10 mouse cellular contexts compared by ENCODE assay signal in the genomic region with DNA sequence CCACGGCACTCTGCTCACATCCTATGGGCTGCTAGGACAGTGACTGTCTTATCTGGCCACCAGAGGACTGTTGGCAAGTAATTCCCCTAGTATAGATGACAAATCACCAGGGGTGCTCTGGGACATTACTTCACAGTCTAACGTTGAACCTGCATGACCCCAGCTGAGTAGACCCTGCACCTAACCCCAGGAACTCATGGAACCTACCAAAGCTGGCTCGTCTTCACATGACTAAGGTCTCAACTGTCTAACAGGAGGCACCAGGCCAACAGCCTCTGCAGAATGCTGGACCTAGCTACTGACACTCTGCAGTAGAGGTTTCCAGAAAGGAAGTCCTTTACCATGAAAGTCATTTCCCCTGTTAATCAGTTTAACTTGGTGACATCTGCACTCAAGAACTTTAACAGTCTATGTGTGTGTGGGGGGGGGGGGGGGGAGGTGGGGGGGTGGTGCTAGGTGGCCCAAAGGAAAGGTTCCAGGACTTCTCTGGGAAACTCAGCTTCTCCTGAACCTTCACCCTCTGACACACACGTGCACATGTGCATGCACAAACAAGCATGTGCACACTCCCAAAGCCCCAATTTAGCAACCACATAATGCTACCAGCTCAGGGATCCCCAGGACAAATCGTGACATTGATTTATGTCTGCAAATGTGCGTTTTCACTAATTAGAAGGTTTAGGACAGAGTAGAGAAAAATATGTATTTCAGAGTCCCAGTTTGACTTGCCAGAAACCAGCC. TPM values are rescaled to one million over a fixed set of nuclear protein-coding genes. Genes with fewer than 3 reads are reported as not detected.
DNase-seq lines count a peak whose midpoint lies in the region; ATAC-seq and TF ChIP-seq lines count a peak whose summit lies in the region.
"Had no signal": no experiment of that assay in that cellular context is flagged by ENCODE, and none has a peak within 500 bp of the region (broad histone marks: within the 10 kb centered on the region; RNA-seq: fewer than 3 reads in every experiment).

No protein-coding gene starts in this region.

- no peak for TF ChIP-seq CTCF in kidney, postnatal 0 days (IDR thresholded peaks at IDR 0.05; ENCODE audit: low read depth)
- no peak for TF ChIP-seq CTCF in stomach, postnatal 0 days (IDR thresholded peaks at IDR 0.05; ENCODE audit: low read depth)

- no peak overlapping the region for H3K4me3 ChIP-seq in midbrain, embryonic 11.5 days (ENCODE audit: low read depth, low read length)
- H3K4me3 ChIP-seq in midbrain, embryonic 13.5 days (replicated peaks) = no peak overlapping the region
- H3K4me3 ChIP-seq in kidney, postnatal 0 days (replicated peaks; ENCODE audit: low read depth, low read length) = no peak overlapping the region
- H3K4me3 ChIP-seq in stomach, postnatal 0 days (ENCODE audit: low read depth, low read length) = no peak overlapping the region
- H3K4me3 ChIP-seq: neural tube, embryonic 12.5 days had no signal

- H3K4me1 ChIP-seq in midbrain, embryonic 11.5 days (ENCODE audit: control insufficient read depth, insufficient read depth, low read length) = no peaks in the 10 kb centered on the region
- H3K4me1 ChIP-seq in midbrain, embryonic 13.5 days (replicated peaks) = 0 out of 2 replicates have a peak, but pooled peaks cover 6% of the 10 kb centered on the region
- peaks cover 35% of the 10 kb centered on the region for H3K4me1 ChIP-seq in kidney, postnatal 0 days (replicated peaks; ENCODE audit: insufficient read depth, low read length)
- peaks cover 21% of the 10 kb centered on the region for H3K4me1 ChIP-seq in stomach, postnatal 0 days (replicated peaks; ENCODE audit: control insufficient read depth, insufficient read depth)

- H3K9me3 ChIP-seq in midbrain, embryonic 11.5 days (ENCODE audit: control insufficient read depth, low read length) = no peaks in the 10 kb centered on the region
- no peaks in the 10 kb centered on the region for H3K9me3 ChIP-seq in midbrain, embryonic 13.5 days
- no peaks in the 10 kb centered on the region for H3K9me3 ChIP-seq in kidney, postnatal 0 days (replicated peaks; ENCODE audit: low read length)
- no peaks in the 10 kb centered on the region for H3K9me3 ChIP-seq in stomach, postnatal 0 days (ENCODE audit: control insufficient read depth, low read length)
- H3K9me3 ChIP-seq: neural tube, embryonic 12.5 days had no signal

- no peak overlapping the region for H3K27ac ChIP-seq in midbrain, embryonic 11.5 days (ENCODE audit: low read depth, low read length)
- no peak overlapping the region for H3K27ac ChIP-seq in midbrain, embryonic 13.5 days
- H3K27ac ChIP-seq in kidney, postnatal 0 days = peak overlapping the region; percentile 70
- peak overlapping the region; percentile 67; the same call in 1 of the 2 replicates for H3K27ac ChIP-seq in stomach, postnatal 0 days (replicated peaks)
- H3K27ac ChIP-seq: macrophage; neural tube, embryonic 12.5 days had no signal

- no peak for ATAC-seq in midbrain, embryonic 11.5 days (ENCODE audit: low FRiP score)
- no peak for ATAC-seq in midbrain, embryonic 13.5 days
- ATAC-seq in kidney, postnatal 0 days (replicated peaks; ENCODE audit: low FRiP score, low read depth) = 0 out of 2 replicates have a peak, but pooled peaks have one; percentile 33
- ATAC-seq in stomach, postnatal 0 days (ENCODE audit: low FRiP score, low TSS enrichment) = no peak

- H3K36me3 ChIP-seq in midbrain, embryonic 11.5 days (ENCODE audit: control insufficient read depth, insufficient read depth, low read length) = no peaks in the 10 kb centered on the region
- no peaks in the 10 kb centered on the region for H3K36me3 ChIP-seq in midbrain, embryonic 13.5 days
- no peaks in the 10 kb centered on the region for H3K36me3 ChIP-seq in kidney, postnatal 0 days (ENCODE audit: insufficient read depth, low read length)
- H3K36me3 ChIP-seq in stomach, postnatal 0 days (ENCODE audit: control insufficient read depth, insufficient read depth, low read length) = no peaks in the 10 kb centered on the region
- H3K36me3 ChIP-seq: neural tube, embryonic 12.5 days had no signal

- DNase-seq in heart, adult 18-20 months = peak; percentile 63 to 70
- DNase-seq in heart, adult 8-10 months (ENCODE audit: low spot score) = no peak
- peak; percentile 69 for DNase-seq in midbrain, embryonic 11.5 days (ENCODE audit: low spot score, missing footprints)
- DNase-seq in kidney, postnatal 0 days (ENCODE audit: low spot score) = peak; percentile 55
- DNase-seq in stomach, postnatal 0 days (ENCODE audit: low spot score) = no peak
- no peak for DNase-seq in cerebellum, postnatal 36 days
- DNase-seq in left cerebral cortex, postnatal 25 days (ENCODE audit: low spot score in 2 of 2) = no peak

- TF ChIP-seq EP300 in stomach, postnatal 0 days (optimal IDR thresholded peaks at IDR 0.05) = no peak

- intact Hi-C loops in left cerebral cortex, postnatal 25 days (cut with DNase I) = no loop called here

- no peak overlapping the region for H3K4me2 ChIP-seq in midbrain, embryonic 11.5 days
- no peak overlapping the region for H3K4me2 ChIP-seq in midbrain, embryonic 13.5 days (replicated peaks)
- H3K4me2 ChIP-seq in kidney, postnatal 0 days (ENCODE audit: low read length) = no peak overlapping the region
- H3K4me2 ChIP-seq in stomach, postnatal 0 days (replicated peaks; ENCODE audit: low read depth) = no peak overlapping the region
- H3K4me2 ChIP-seq: neural tube, embryonic 12.5 days had no signal

- H3K27me3 ChIP-seq in midbrain, embryonic 11.5 days (ENCODE audit: control insufficient read depth, insufficient read depth, low read length) = no peaks in the 10 kb centered on the region
- H3K27me3 ChIP-seq in midbrain, embryonic 13.5 days = no peaks in the 10 kb centered on the region
- H3K27me3 ChIP-seq in kidney, postnatal 0 days (ENCODE audit: insufficient read depth, low read length) = no peaks in the 10 kb centered on the region
- no peaks in the 10 kb centered on the region for H3K27me3 ChIP-seq in stomach, postnatal 0 days (ENCODE audit: control insufficient read depth, insufficient read depth, low read length)
- H3K27me3 ChIP-seq: neural tube, embryonic 12.5 days had no signal

- WGBS in midbrain, embryonic 11.5 days = 87% methylated on average over 6 of the region's 6 CpGs
- 89% methylated on average over 6 of the region's 6 CpGs for WGBS in midbrain, embryonic 13.5 days
- WGBS in kidney, postnatal 0 days = 52% methylated on average over 6 of the region's 6 CpGs
- 60% methylated on average over 6 of the region's 6 CpGs for WGBS in stomach, postnatal 0 days

- H3K9ac ChIP-seq in midbrain, embryonic 11.5 days (ENCODE audit: low read length) = no peak overlapping the region
- no peak overlapping the region for H3K9ac ChIP-seq in midbrain, embryonic 13.5 days (replicated peaks)
- H3K9ac ChIP-seq in kidney, postnatal 0 days (ENCODE audit: low read depth, low read length) = no peak overlapping the region
- no peak overlapping the region for H3K9ac ChIP-seq in stomach, postnatal 0 days (ENCODE audit: low read length)
- H3K9ac ChIP-seq: neural tube, embryonic 12.5 days had no signal

RNA-seq across cellular contexts. Expression of gene Lrp5, which starts 19.0 kb away (rescaled TPM):
- 10 to 100 TPM; 46.5 to 49.3 TPM for total RNA-seq in heart, adult 18-20 months (2021)
- 10 to 100 TPM; 48.9 to 52.9 (median 50.7) TPM for total RNA-seq in heart, adult 8-10 months (2022)
- 2.6 and 2.8 TPM in 2 replicates for polyA plus RNA-seq in midbrain, embryonic 11.5 days (2014; fragmentation: Nextera tagmentation; extraction: Ambion mirVana)
- 1.5 and 1.7 TPM in 2 replicates for polyA plus RNA-seq in midbrain, embryonic 13.5 days (2015; fragmentation: Nextera tagmentation; extraction: Ambion mirVana)
- polyA plus RNA-seq in kidney, postnatal 0 days (2015; fragmentation: Nextera tagmentation; extraction: Ambion mirVana) = 3.3 and 3.5 TPM in 2 replicates
- polyA plus RNA-seq in stomach, postnatal 0 days (2015; fragmentation: Nextera tagmentation; extraction: Ambion mirVana) = 2.6 and 2.7 TPM in 2 replicates
- total RNA-seq in left cerebral cortex, postnatal 25 days (2021) = 10 to 100 TPM in 1 of 2 experiments, 1 to 10 TPM in 1; 9.1 to 10.0 TPM

RNA-seq across cellular contexts. Expression of gene 1810055G02Rik, which starts 40.8 kb away (rescaled TPM):
- total RNA-seq in heart, adult 18-20 months (2021) = 1 to 10 TPM; 5.5 to 8.3 TPM
- total RNA-seq in heart, adult 8-10 months (2022) = 1 to 10 TPM; 5.5 to 8.2 (median 6.5) TPM
- polyA plus RNA-seq in midbrain, embryonic 11.5 days (2014; fragmentation: Nextera tagmentation; extraction: Ambion mirVana) = 34.6 and 38.9 TPM in 2 replicates
- 27.9 and 30.1 TPM in 2 replicates for polyA plus RNA-seq in midbrain, embryonic 13.5 days (2015; fragmentation: Nextera tagmentation; extraction: Ambion mirVana)
- 27.3 and 29.1 TPM in 2 replicates for polyA plus RNA-seq in kidney, postnatal 0 days (2015; fragmentation: Nextera tagmentation; extraction: Ambion mirVana)
- 17.1 and 18.8 TPM in 2 replicates for polyA plus RNA-seq in stomach, postnatal 0 days (2015; fragmentation: Nextera tagmentation; extraction: Ambion mirVana)
- 10 to 100 TPM; 35.1 TPM for total RNA-seq in left cerebral cortex, postnatal 25 days (2021)

Comparison
In these comparisons a context has a peak if more than half of its experiments do, and no peak if none do; other contexts are left out.
1. DNase-seq: peak in heart, adult 18-20 months (2 of 2), midbrain, embryonic 11.5 days (single experiment) and kidney, postnatal 0 days (single experiment); none in heart, adult 8-10 months (single experiment), stomach, postnatal 0 days (single experiment), cerebellum, postnatal 36 days (0 of 2) and left cerebral cortex, postnatal 25 days (0 of 2).
2. H3K27ac ChIP-seq: peak in kidney, postnatal 0 days (single experiment) and stomach, postnatal 0 days (single experiment); none in midbrain, embryonic 11.5 days (single experiment) and midbrain, embryonic 13.5 days (single experiment).